Comparison of ENCODE assay signal across 28 mouse cellular contexts in genomic region chrX:73580133-73580532, GRCm38 (mm10). TPM values are rescaled to one million over a fixed set of nuclear protein-coding genes. Genes with fewer than 3 reads are reported as not detected.
DNase-seq lines count a peak whose midpoint lies in the region; ATAC-seq and TF ChIP-seq lines count a peak whose summit lies in the region.
"Had no signal": no experiment of that assay in that cellular context is flagged by ENCODE, and none has a peak within 500 bp of the region (broad histone marks: within the 10 kb centered on the region; RNA-seq: fewer than 3 reads in every experiment).

No protein-coding gene starts in this region.

- H3K9ac ChIP-seq in MEL (ENCODE audit: control insufficient read depth, low read depth, low read length, poor library complexity, severe bottlenecking) = no peak overlapping the region
- H3K9ac ChIP-seq: forebrain, embryonic 13.5 days; forebrain, postnatal 0 days; heart, embryonic 12.5 days; hindbrain, embryonic 13.5 days; intestine, embryonic 15.5 days had no signal

- no peak overlapping the region for H3K4me3 ChIP-seq in MEL (ENCODE audit: control insufficient read depth in 1 of 2, insufficient read depth in 1 of 2, low read depth in 2 of 2, low read length in 2 of 2)
- H3K4me3 ChIP-seq in bone marrow macrophage, adult 2 months (ENCODE audit: insufficient read depth, low read length) = no peak overlapping the region
- H3K4me3 ChIP-seq: embryonic facial prominence, embryonic 10.5 days; forebrain, embryonic 13.5 days; heart, adult 2 months; heart, embryonic 12.5 days; hindbrain, embryonic 13.5 days; intestine, embryonic 15.5 days had no signal

- DNase-seq in MEL (ENCODE audit: low read depth, low spot score) = peak; percentile 50
- no peak for DNase-seq in thymus, postnatal 25 days
- DNase-seq in left cerebral cortex, postnatal 36 days (ENCODE audit: low spot score in 2 of 2) = no peak
- DNase-seq: adrenal gland, postnatal 25 days; B cell, adult 2 months; cerebellum, adult 11-12 months; cerebellum, adult 9-10 months; cerebellum, postnatal 25 days; forebrain, postnatal 0 days; gastrocnemius, postnatal 36 days; heart, adult 2 months; heart, postnatal 4 days; kidney, adult 18-20 months had no signal

- ATAC-seq in hematopoietic stem cell, adult 5-6 weeks (replicated peaks in 1 of 2; ENCODE audit: insufficient read depth in 1 of 2, low FRiP score in 2 of 2, low TSS enrichment in 1 of 2, low read depth in 1 of 2, poor library complexity in 2 of 2, severe bottlenecking in 2 of 2) = peak; percentile 42 to 58; a peak in 3 of 4 replicates
- 0 out of 2 replicates have a peak, but pooled peaks have one; percentile 43 for ATAC-seq in monocyte, adult 5-6 weeks (replicated peaks; ENCODE audit: insufficient number of reproducible peaks, low FRiP score, low TSS enrichment, poor library complexity, severe bottlenecking)
- no peak for ATAC-seq in inflammation-experienced regulatory T-cells, adult 6 months
- ATAC-seq: activated CD4-positive, CD25-positive, alpha-beta regulatory T cell, adult 4 months; CD4-positive, CD25-positive, alpha-beta regulatory T cell, adult 4 months; forebrain, embryonic 13.5 days; forebrain, postnatal 0 days; hindbrain, postnatal 0 days; intestine, embryonic 15.5 days; Patski had no signal

- TF ChIP-seq EP300 in MEL (IDR thresholded peaks at IDR 0.05; ENCODE audit: low read depth in 1 of 2, low read length in 2 of 2) = no peak

- intact Hi-C loops in left cerebral cortex, postnatal 36 days (cut with DNase I) = no loop called here

- no peak overlapping the region for H3K27ac ChIP-seq in MEL (ENCODE audit: control insufficient read depth, low read depth, low read length)
- H3K27ac ChIP-seq in bone marrow macrophage, adult 2 months (ENCODE audit: insufficient read depth, low read depth, low read length) = peak overlapping the region; percentile 94
- H3K27ac ChIP-seq: embryonic facial prominence, embryonic 10.5 days; forebrain, embryonic 13.5 days; heart, adult 2 months; hindbrain, embryonic 13.5 days; hindbrain, postnatal 0 days; intestine, embryonic 15.5 days had no signal

- H3K27me3 ChIP-seq in MEL (ENCODE audit: control insufficient read depth in 1 of 2, insufficient read depth in 2 of 2, low read length in 2 of 2) = no peaks in the 10 kb centered on the region
- H3K27me3 ChIP-seq: forebrain, embryonic 13.5 days; hindbrain, embryonic 13.5 days; intestine, embryonic 15.5 days had no signal

- H3K9me3 ChIP-seq in MEL (replicated peaks; ENCODE audit: insufficient read depth, low read length) = no peaks in the 10 kb centered on the region
- H3K9me3 ChIP-seq: embryonic facial prominence, embryonic 10.5 days; forebrain, embryonic 13.5 days; G1E; heart, embryonic 12.5 days; hindbrain, embryonic 13.5 days; intestine, embryonic 15.5 days had no signal

- no peak for TF ChIP-seq RAD21 in MEL (IDR thresholded peaks at IDR 0.05; ENCODE audit: low read depth, low read length)

- TF ChIP-seq CTCF in MEL (IDR thresholded peaks at IDR 0.05 in 2 of 3, conservative IDR thresholded peaks at IDR 0.05 in 1 of 3; ENCODE audit: control insufficient read depth in 1 of 3, insufficient read depth in 1 of 3, low read depth in 2 of 3, low read length in 3 of 3, poor library complexity in 1 of 3, severe bottlenecking in 1 of 3) = no peak
- no peak for TF ChIP-seq CTCF in bone marrow macrophage, adult 2 months (IDR thresholded peaks at IDR 0.05; ENCODE audit: low read depth, low read length)

- H3K36me3 ChIP-seq in MEL (ENCODE audit: control insufficient read depth in 1 of 2, insufficient read depth in 2 of 2, low read length in 2 of 2) = peaks cover 0 to 18% of the 10 kb centered on the region in 2 experiments; a peak in 2 of 4 replicates
- H3K36me3 ChIP-seq: embryonic facial prominence, embryonic 10.5 days; G1E; heart, embryonic 12.5 days; hindbrain, embryonic 13.5 days; intestine, embryonic 15.5 days had no signal

- no peak for TF ChIP-seq POLR2A in MEL (IDR thresholded peaks at IDR 0.05; ENCODE audit: control insufficient read depth in 1 of 2, insufficient read depth in 1 of 2, low read depth in 1 of 2, low read length in 2 of 2, poor library complexity in 1 of 2)
- TF ChIP-seq POLR2A in bone marrow macrophage, adult 2 months (IDR thresholded peaks at IDR 0.05; ENCODE audit: borderline replicate concordance, low read depth, low read length) = no peak

- peaks cover 2 to 17% of the 10 kb centered on the region in 2 experiments; a peak in 3 of 4 replicates for H3K4me1 ChIP-seq in MEL (ENCODE audit: control insufficient read depth in 1 of 2, insufficient read depth in 2 of 2, low read length in 2 of 2)
- H3K4me1 ChIP-seq in bone marrow macrophage, adult 2 months (ENCODE audit: control insufficient read depth, insufficient read depth, low read length) = peaks cover 33% of the 10 kb centered on the region
- H3K4me1 ChIP-seq: embryonic facial prominence, embryonic 10.5 days; forebrain, embryonic 13.5 days; hindbrain, embryonic 13.5 days; intestine, embryonic 15.5 days had no signal

- no peaks in the 10 kb centered on the region for H3K79me2 ChIP-seq in MEL (ENCODE audit: control insufficient read depth, insufficient read depth, low read length, poor library complexity)

TF ChIP-seq in MEL, 35 proteins besides CTCF, POLR2A, EP300 and RAD21:
- TF ChIP-seq MAZ (IDR thresholded peaks at IDR 0.05; ENCODE audit: low read depth, low read length) (no peak), SIN3A (IDR thresholded peaks at IDR 0.05; ENCODE audit: low read length) (no peak), NRF1 (IDR thresholded peaks at IDR 0.05; ENCODE audit: insufficient read depth, low read depth, low read length, poor library complexity, severe bottlenecking) (no peak), USF1 (IDR thresholded peaks at IDR 0.05; ENCODE audit: low read depth, low read length) (peak; percentile 68)

RNA-seq across cellular contexts. Expression of gene Dusp9, which starts 59.1 kb away (rescaled TPM):
- total RNA-seq in MEL (2012; rRNA removed) = 3.4 and 4.7 TPM in 2 replicates
- polyA plus RNA-seq in MEL (2012; ENCODE audit: insufficient read depth in 1 of 2, insufficient read length in 2 of 2, low read depth in 1 of 2, low replicate concordance in 2 of 2, missing spikeins in 1 of 2) = 1 to 10 TPM in 1 of 2 experiments, not detected in 1; 5.2 TPM
- polyA plus RNA-seq in bone marrow macrophage, adult 2 months (2012; ENCODE audit: insufficient read depth, insufficient read length, missing spikeins) = not detected in 2 replicates
- 0.35 and 1.5 TPM in 2 replicates for total RNA-seq in hematopoietic stem cell, adult 5-6 weeks (2017)
- not detected in 3 replicates for total RNA-seq in monocyte, adult 5-6 weeks (2017)
- polyA plus RNA-seq in inflammation-experienced regulatory T-cells, adult 6 months (2017; shearing (Covaris generic)) = under 1 TPM in 1 of 3 experiments, not detected in 2; 0.34 TPM
- total RNA-seq in left cerebral cortex, postnatal 36 days (2021) = 1 to 10 TPM in 1 of 2 experiments, under 1 TPM in 1; 0.75 to 1.0 TPM
- total RNA-seq: gastrocnemius, adult 18-20 months; gastrocnemius, postnatal 36 days; heart, adult 2 months had no signal
